Mouse (Mus musculus): ENCODE data around the gene Lrrc8d. TPM values are rescaled to one million over a fixed set of nuclear protein-coding genes. Genes with fewer than 3 reads are reported as not detected.
A peak's percentile ranks its signal among the peaks of the same experiment; 100 is the strongest.

Lrrc8d gene
- total and polyA plus RNA-seq, 3 experiments = 7.0 to 26.1 (median 16.6) TPM

DNA sequence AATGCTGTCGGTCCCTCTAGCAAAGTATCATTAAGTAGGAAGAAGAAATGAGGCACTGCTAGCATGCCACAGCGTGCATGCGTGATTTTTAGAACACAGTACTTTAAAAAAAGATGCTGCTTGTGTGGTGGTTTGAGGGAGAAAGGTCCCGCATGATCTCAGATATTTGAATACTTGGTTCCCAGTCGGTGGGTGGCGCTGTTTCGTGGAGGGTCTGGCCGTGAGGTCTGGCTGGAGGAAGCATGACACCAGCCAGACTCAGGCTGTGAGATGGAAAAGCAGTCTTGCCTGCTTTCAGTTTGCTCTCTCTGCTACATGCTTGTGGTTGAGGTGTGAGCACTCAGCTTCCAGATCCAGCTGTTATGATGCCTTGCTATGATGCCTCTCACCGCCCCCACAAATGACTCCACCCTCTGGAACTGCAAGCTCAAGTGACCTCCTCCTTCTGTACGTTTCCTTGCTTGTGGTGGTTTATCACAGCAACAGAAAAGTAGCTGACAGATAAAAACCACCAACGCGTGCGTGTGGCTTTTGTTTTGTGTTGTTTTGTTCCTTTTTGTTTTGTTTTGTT is 140.1 kb downstream of the Lrrc8d start:
- Histone ChIP-seq H3K4me2 (ENCODE audit: insufficient read depth, low read depth, poor library complexity, severe bottlenecking) (no peak overlapping the region), H3K27ac (ENCODE audit: insufficient read depth, low read depth) (no peak overlapping the region), H3K27me3 (replicated peaks) (no peaks in the 10 kb centered on the region), H3K4me1 (ENCODE audit: control insufficient read depth in 1 of 2, insufficient read depth in 2 of 2) (peaks cover 0 to 7% of the 10 kb centered on the region in 2 experiments; a peak in 1 of 4 replicates), H3K79me2 (replicated peaks; ENCODE audit: control insufficient read depth, extremely low read depth, insufficient read depth, poor library complexity, severe bottlenecking) (no peaks in the 10 kb centered on the region), H3K36me3 (replicated peaks in 1 of 2; ENCODE audit: control insufficient read depth in 1 of 2, insufficient read depth in 1 of 2, low read length in 1 of 2) (no peaks in the 10 kb centered on the region), H3K4me3 (replicated peaks in 1 of 3; ENCODE audit: low read depth in 2 of 3, low read length in 2 of 3, poor library complexity in 1 of 3) (no peak overlapping the region), H3K9me3 (replicated peaks; ENCODE audit: low read length) (no peaks in the 10 kb centered on the region), H3K9ac (ENCODE audit: insufficient read depth, low read depth) (no peak overlapping the region)
- DNase-seq (ENCODE audit: extremely low read depth) = peak; percentile 29
- TF ChIP-seq CTCF (conservative IDR thresholded peaks at IDR 0.05 in 1 of 2, IDR thresholded peaks at IDR 0.05 in 1 of 2; ENCODE audit: low read depth in 2 of 2, low read length in 2 of 2) (peak in 1 of 2 experiments; percentile 43; a peak in 2 of 4 replicates), PAX5 (IDR thresholded peaks at IDR 0.05; ENCODE audit: low read length) (no peak)
- in situ Hi-C loops (cut with MboI; ENCODE audit: low pct_ligation_motif_present, low pct_unique_long_range_greater_than_20kb, low sequenced_read_pairs) (no loop called here), dilution Hi-C loops (cut with MboI; ENCODE audit: extremely low pct_ligation_motif_present, extremely low pct_unique_long_range_greater_than_20kb, low sequenced_read_pairs) (no loop called here)

DNA sequence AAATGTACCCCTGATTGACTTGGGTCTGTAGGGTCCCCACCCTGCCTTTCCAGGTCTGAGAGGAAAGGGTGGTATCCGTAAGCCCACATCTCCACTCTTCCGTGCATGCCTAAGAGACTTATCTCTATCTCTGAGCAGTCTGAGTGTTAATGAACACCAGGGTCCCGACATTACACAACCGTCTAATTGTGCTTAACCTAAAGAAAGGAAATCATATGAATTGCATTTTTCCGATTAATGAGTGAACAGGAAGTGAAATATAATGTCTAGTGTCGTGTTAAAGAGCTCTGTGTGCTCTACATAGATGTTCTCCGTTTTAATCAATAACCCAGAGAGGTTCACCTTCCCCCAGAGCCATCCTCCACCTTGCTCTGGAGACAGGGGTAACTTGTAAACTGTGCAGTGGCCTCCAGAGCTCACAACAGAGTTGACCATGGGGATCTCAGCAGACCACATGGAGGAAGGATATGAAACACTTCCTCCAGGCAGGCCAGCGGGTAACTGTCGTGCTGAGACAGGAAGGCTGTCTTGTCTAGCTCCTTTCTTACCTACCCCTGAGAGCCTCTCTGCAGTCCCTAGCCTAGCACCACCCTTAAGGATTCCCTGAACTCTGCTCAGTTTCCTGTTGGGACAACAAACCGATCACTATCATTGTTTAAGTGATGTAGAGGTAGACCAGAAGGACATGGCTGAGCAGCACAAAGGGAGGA is 144.4 kb downstream of the Lrrc8d start:
- Histone ChIP-seq H3K4me2 (ENCODE audit: insufficient read depth, low read depth, poor library complexity, severe bottlenecking) (no peak overlapping the region), H3K36me3 (replicated peaks in 1 of 2; ENCODE audit: control insufficient read depth in 1 of 2, insufficient read depth in 1 of 2, low read length in 1 of 2) (no peaks in the 10 kb centered on the region), H3K27me3 (replicated peaks) (no peaks in the 10 kb centered on the region), H3K4me1 (ENCODE audit: control insufficient read depth in 1 of 2, insufficient read depth in 2 of 2) (peaks cover 0 to 7% of the 10 kb centered on the region in 2 experiments; a peak in 1 of 4 replicates), H3K79me2 (replicated peaks; ENCODE audit: control insufficient read depth, extremely low read depth, insufficient read depth, poor library complexity, severe bottlenecking) (no peaks in the 10 kb centered on the region), H3K4me3 (replicated peaks in 1 of 3; ENCODE audit: low read depth in 2 of 3, low read length in 2 of 3, poor library complexity in 1 of 3) (no peak overlapping the region), H3K9ac (ENCODE audit: insufficient read depth, low read depth) (no peak overlapping the region), H3K27ac (ENCODE audit: insufficient read depth, low read depth) (no peak overlapping the region), H3K9me3 (replicated peaks; ENCODE audit: low read length) (no peaks in the 10 kb centered on the region)
- in situ Hi-C loops (cut with MboI; ENCODE audit: low pct_ligation_motif_present, low pct_unique_long_range_greater_than_20kb, low sequenced_read_pairs) (no loop called here), dilution Hi-C loops (cut with MboI; ENCODE audit: extremely low pct_ligation_motif_present, extremely low pct_unique_long_range_greater_than_20kb, low sequenced_read_pairs) (no loop called here)
- TF ChIP-seq MYC (IDR thresholded peaks at IDR 0.05; ENCODE audit: low read depth, low read length) (no peak), CTCF (conservative IDR thresholded peaks at IDR 0.05 in 1 of 2, IDR thresholded peaks at IDR 0.05 in 1 of 2; ENCODE audit: low read depth in 2 of 2, low read length in 2 of 2) (no peak), ZKSCAN1 (IDR thresholded peaks at IDR 0.05; ENCODE audit: borderline replicate concordance, low read depth, low read length) (no peak), CHD1 (IDR thresholded peaks at IDR 0.05; ENCODE audit: low read depth, low read length) (no peak), JUND (conservative IDR thresholded peaks at IDR 0.05; ENCODE audit: low read depth, low read length) (no peak), SIN3A (IDR thresholded peaks at IDR 0.05; ENCODE audit: low read length) (no peak), ELF1 (IDR thresholded peaks at IDR 0.05; ENCODE audit: low read depth, low read length) (no peak)
- DNase-seq (ENCODE audit: extremely low read depth) = no peak

DNA sequence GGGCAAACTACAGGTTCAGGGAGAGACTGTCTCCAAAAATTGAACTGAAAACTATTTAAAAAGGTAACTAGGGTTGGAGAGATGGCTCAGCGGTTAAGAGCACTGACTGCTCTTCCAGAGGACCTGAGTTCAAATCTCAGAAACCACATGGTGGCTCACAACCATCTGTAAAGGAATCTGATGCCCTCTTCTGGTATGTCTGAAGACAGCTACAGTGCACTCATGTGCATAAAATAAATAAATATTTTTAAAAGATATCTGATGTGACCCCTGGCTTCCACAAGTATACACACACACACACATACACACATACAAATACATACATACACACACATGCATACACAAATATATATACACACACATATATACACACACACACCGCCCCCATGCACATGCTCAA is 145.3 kb downstream of the Lrrc8d start:
- Histone ChIP-seq H3K4me1 (ENCODE audit: control insufficient read depth in 1 of 2, insufficient read depth in 2 of 2) (peaks cover 0 to 7% of the 10 kb centered on the region in 2 experiments; a peak in 1 of 4 replicates), H3K9me3 (replicated peaks; ENCODE audit: low read length) (no peaks in the 10 kb centered on the region), H3K79me2 (replicated peaks; ENCODE audit: control insufficient read depth, extremely low read depth, insufficient read depth, poor library complexity, severe bottlenecking) (no peaks in the 10 kb centered on the region), H3K27ac (ENCODE audit: insufficient read depth, low read depth) (no peak overlapping the region), H3K4me3 (replicated peaks in 1 of 3; ENCODE audit: low read depth in 2 of 3, low read length in 2 of 3, poor library complexity in 1 of 3) (no peak overlapping the region), H3K4me2 (ENCODE audit: insufficient read depth, low read depth, poor library complexity, severe bottlenecking) (no peak overlapping the region), H3K9ac (ENCODE audit: insufficient read depth, low read depth) (no peak overlapping the region), H3K27me3 (replicated peaks) (no peaks in the 10 kb centered on the region), H3K36me3 (replicated peaks in 1 of 2; ENCODE audit: control insufficient read depth in 1 of 2, insufficient read depth in 1 of 2, low read length in 1 of 2) (no peaks in the 10 kb centered on the region)
- peak in 1 of 2 experiments; percentile 25; a peak in 2 of 4 replicates for TF ChIP-seq CTCF (conservative IDR thresholded peaks at IDR 0.05 in 1 of 2, IDR thresholded peaks at IDR 0.05 in 1 of 2; ENCODE audit: low read depth in 2 of 2, low read length in 2 of 2)
- TF ChIP-seq JUND (conservative IDR thresholded peaks at IDR 0.05; ENCODE audit: low read depth, low read length) = no peak
- TF ChIP-seq SMC3 (IDR thresholded peaks at IDR 0.05; ENCODE audit: low read depth, low read length) = 0 out of 2 replicates have a peak, but pooled peaks have one; percentile 3
- peak; percentile 25 for TF ChIP-seq RAD21 (IDR thresholded peaks at IDR 0.05; ENCODE audit: low read depth, low read length)
- DNase-seq (ENCODE audit: extremely low read depth) = no peak
- in situ Hi-C loops (cut with MboI; ENCODE audit: low pct_ligation_motif_present, low pct_unique_long_range_greater_than_20kb, low sequenced_read_pairs) = no loop called here
- dilution Hi-C loops (cut with MboI; ENCODE audit: extremely low pct_ligation_motif_present, extremely low pct_unique_long_range_greater_than_20kb, low sequenced_read_pairs) = no loop called here

All from CH12.LX (cell line).